Mouse (Mus musculus): Measurements from ENCODE around the gene Hacd2. TPM values are rescaled to one million over a fixed set of nuclear protein-coding genes. Genes with fewer than 3 reads are reported as not detected.

Gene Hacd2
- polyA plus RNA-seq, 1 experiment from 2014 or later = 60.8 TPM

GRCm38 (mm10) chr16:34984203-34985030 lies 37.8 kb upstream of the Hacd2 start:
- ATAC-seq (peak; percentile 42), DNase-seq (ENCODE audit: low spot score) (peak; percentile 7)
- Histone ChIP-seq H3K27me3 (replicated peaks; ENCODE audit: insufficient read depth, low read length) (no peaks in the 10 kb centered on the region), H3K4me2 (replicated peaks; ENCODE audit: low read depth, low read length) (no peak overlapping the region), H3K4me3 (ENCODE audit: low read depth, low read length) (no peak overlapping the region), H3K27ac (ENCODE audit: low read length) (no peak overlapping the region), H3K36me3 (ENCODE audit: insufficient read depth, low read length) (peaks cover 25% of the 10 kb centered on the region; the same call in 1 of the 2 replicates), H3K4me1 (ENCODE audit: insufficient read depth, low read depth, low read length) (no peaks in the 10 kb centered on the region), H3K9me3 (ENCODE audit: low read length) (no peaks in the 10 kb centered on the region), H3K9ac (replicated peaks; ENCODE audit: low read depth) (no peak overlapping the region)
- WGBS = 41% methylated on average over 11 of the region's 11 CpGs
- TF ChIP-seq CTCF (IDR thresholded peaks at IDR 0.05) (no peak), EP300 (IDR thresholded peaks at IDR 0.05) (no peak)

DNA sequence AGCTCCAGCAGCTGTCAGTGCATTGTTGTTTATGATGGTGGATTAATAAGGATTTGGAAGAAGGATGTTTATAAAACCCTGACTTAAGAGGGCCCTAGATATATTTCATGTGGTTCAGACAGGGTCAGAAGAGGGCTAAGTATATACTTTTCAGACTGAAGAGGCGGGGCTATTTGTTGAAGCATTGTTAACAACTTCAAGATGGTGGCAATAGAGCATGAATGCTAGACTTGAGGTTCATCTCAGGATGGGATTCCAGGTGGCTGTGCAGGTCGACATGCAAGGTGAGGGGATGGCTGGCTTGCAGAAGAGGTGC lies 37.2 kb upstream of the Hacd2 start:
- Histone ChIP-seq H3K4me1 (ENCODE audit: insufficient read depth, low read depth, low read length) (no peaks in the 10 kb centered on the region), H3K27me3 (replicated peaks; ENCODE audit: insufficient read depth, low read length) (no peaks in the 10 kb centered on the region), H3K4me2 (replicated peaks; ENCODE audit: low read depth, low read length) (no peak overlapping the region), H3K9ac (replicated peaks; ENCODE audit: low read depth) (no peak overlapping the region), H3K36me3 (ENCODE audit: insufficient read depth, low read length) (peaks cover 25% of the 10 kb centered on the region; the same call in 1 of the 2 replicates), H3K9me3 (ENCODE audit: low read length) (no peaks in the 10 kb centered on the region), H3K27ac (ENCODE audit: low read length) (no peak overlapping the region), H3K4me3 (ENCODE audit: low read depth, low read length) (no peak overlapping the region)
- DNase-seq (ENCODE audit: low spot score) = no peak
- ATAC-seq = no peak
- WGBS = 60% methylated on average over 2 of the region's 2 CpGs
- no peak for TF ChIP-seq CTCF (IDR thresholded peaks at IDR 0.05)
- no peak for TF ChIP-seq EP300 (IDR thresholded peaks at IDR 0.05)

- H3K4me3 ChIP-seq (ENCODE audit: low read depth, low read length) = no peak overlapping the region
- 89% methylated on average over 13 of the region's 13 CpGs for WGBS
- TF ChIP-seq CTCF (IDR thresholded peaks at IDR 0.05) = no peak
- TF ChIP-seq EP300 (IDR thresholded peaks at IDR 0.05) = no peak
- peaks cover 25% of the 10 kb centered on the region; the same call in 1 of the 2 replicates for H3K36me3 ChIP-seq (ENCODE audit: insufficient read depth, low read length)
- H3K4me1 ChIP-seq (ENCODE audit: insufficient read depth, low read depth, low read length) = no peaks in the 10 kb centered on the region
- no peaks in the 10 kb centered on the region for H3K9me3 ChIP-seq (ENCODE audit: low read length)
- H3K4me2 ChIP-seq (replicated peaks; ENCODE audit: low read depth, low read length) = no peak overlapping the region
- DNase-seq (ENCODE audit: low spot score) (no peak), ATAC-seq (no peak)
- no peak overlapping the region for H3K27ac ChIP-seq (ENCODE audit: low read length)
- H3K27me3 ChIP-seq (replicated peaks; ENCODE audit: insufficient read depth, low read length) = no peaks in the 10 kb centered on the region
- H3K9ac ChIP-seq (replicated peaks; ENCODE audit: low read depth) = no peak overlapping the region
Observed at GRCm38 (mm10) chr16:34986211-34986825, 35.9 kb upstream of the Hacd2 start.

DNA sequence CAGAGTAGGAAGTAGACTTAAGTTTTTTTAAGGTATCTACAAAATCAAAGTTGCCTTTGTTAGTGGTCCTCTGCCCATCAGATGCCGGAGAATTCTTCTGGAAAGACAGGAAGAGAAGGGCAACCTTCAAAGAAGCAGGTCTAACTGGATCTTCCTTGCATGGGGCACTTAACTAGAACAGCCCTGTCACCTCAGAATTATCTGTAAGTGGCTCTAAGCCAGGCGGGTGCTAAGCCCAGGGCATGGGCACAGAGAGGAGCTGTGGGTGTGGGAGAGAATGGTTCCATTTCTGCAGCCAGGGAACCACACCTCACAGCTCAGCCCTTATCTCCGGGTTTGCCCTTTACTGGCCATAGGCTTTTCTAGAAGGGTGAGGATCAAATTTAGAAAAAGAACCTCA lies 30.9 kb upstream of the Hacd2 start:
- TF ChIP-seq EP300 (IDR thresholded peaks at IDR 0.05) (no peak), CTCF (IDR thresholded peaks at IDR 0.05) (no peak)
- Histone ChIP-seq H3K4me3 (ENCODE audit: low read depth, low read length) (no peak overlapping the region), H3K27me3 (replicated peaks; ENCODE audit: insufficient read depth, low read length) (no peaks in the 10 kb centered on the region), H3K36me3 (ENCODE audit: insufficient read depth, low read length) (peaks cover 23% of the 10 kb centered on the region; the same call in 1 of the 2 replicates), H3K4me1 (ENCODE audit: insufficient read depth, low read depth, low read length) (peaks cover 3% of the 10 kb centered on the region; the same call in 1 of the 2 replicates), H3K9me3 (ENCODE audit: low read length) (no peaks in the 10 kb centered on the region), H3K27ac (ENCODE audit: low read length) (no peak overlapping the region), H3K4me2 (replicated peaks; ENCODE audit: low read depth, low read length) (no peak overlapping the region), H3K9ac (replicated peaks; ENCODE audit: low read depth) (no peak overlapping the region)
- ATAC-seq (no peak), DNase-seq (ENCODE audit: low spot score) (no peak)
- WGBS = 59% methylated on average over 3 of the region's 3 CpGs

GRCm38 (mm10) chr16:34992854-34993253 lies 29.4 kb upstream of the Hacd2 start:
- TF ChIP-seq EP300 (IDR thresholded peaks at IDR 0.05) (no peak), CTCF (IDR thresholded peaks at IDR 0.05) (no peak)
- 76% methylated on average over 5 of the region's 5 CpGs for WGBS
- Histone ChIP-seq H3K36me3 (ENCODE audit: insufficient read depth, low read length) (peaks cover 16% of the 10 kb centered on the region; the same call in 1 of the 2 replicates), H3K4me2 (replicated peaks; ENCODE audit: low read depth, low read length) (no peak overlapping the region), H3K27ac (ENCODE audit: low read length) (no peak overlapping the region), H3K9ac (replicated peaks; ENCODE audit: low read depth) (no peak overlapping the region), H3K4me1 (ENCODE audit: insufficient read depth, low read depth, low read length) (peaks cover 6% of the 10 kb centered on the region; the same call in 1 of the 2 replicates), H3K9me3 (ENCODE audit: low read length) (no peaks in the 10 kb centered on the region), H3K4me3 (ENCODE audit: low read depth, low read length) (no peak overlapping the region), H3K27me3 (replicated peaks; ENCODE audit: insufficient read depth, low read length) (no peaks in the 10 kb centered on the region)
- ATAC-seq (no peak), DNase-seq (ENCODE audit: low spot score) (no peak)

DNA sequence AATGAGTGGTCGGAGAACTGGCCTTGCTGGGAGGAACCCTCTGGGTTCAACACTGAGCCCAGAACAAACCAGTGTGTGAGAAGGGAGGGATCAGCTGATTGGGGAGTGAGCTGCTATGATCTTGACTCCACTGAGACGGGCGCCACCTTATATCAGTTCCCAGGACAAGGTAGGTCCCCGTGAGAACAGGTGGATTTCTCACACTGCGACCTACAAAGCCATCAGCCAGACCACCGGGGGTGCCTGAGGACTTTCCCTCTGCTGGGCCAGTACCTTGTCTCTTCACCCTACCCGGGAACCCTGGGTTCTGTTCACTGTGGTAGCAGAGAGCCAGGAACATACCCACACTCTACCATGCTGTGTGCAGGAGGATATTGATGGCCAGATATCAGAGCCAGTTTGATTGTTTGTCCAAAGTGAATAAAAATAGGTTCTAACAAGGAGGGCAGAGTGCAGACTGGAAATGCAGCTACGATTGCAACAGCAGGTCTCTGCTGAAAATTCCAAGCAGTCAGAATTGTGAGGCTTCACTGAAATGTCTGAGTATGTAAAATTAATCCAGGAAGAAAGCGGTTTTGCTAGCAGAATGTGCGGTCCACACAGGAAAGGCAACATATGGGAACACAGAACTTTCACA lies 28.4 kb upstream of the Hacd2 start:
- ATAC-seq (no peak), DNase-seq (ENCODE audit: low spot score) (no peak)
- H3K9me3 ChIP-seq (ENCODE audit: low read length) = no peaks in the 10 kb centered on the region
- H3K4me3 ChIP-seq (ENCODE audit: low read depth, low read length) = no peak overlapping the region
- H3K27ac ChIP-seq (ENCODE audit: low read length) = no peak overlapping the region; the same call in 1 of the 2 replicates
- peaks cover 8% of the 10 kb centered on the region; the same call in 1 of the 2 replicates for H3K36me3 ChIP-seq (ENCODE audit: insufficient read depth, low read length)
- WGBS = 80% methylated on average over 10 of the region's 10 CpGs
- H3K4me1 ChIP-seq (ENCODE audit: insufficient read depth, low read depth, low read length) = peaks cover 6% of the 10 kb centered on the region; the same call in 1 of the 2 replicates
- H3K27me3 ChIP-seq (replicated peaks; ENCODE audit: insufficient read depth, low read length) = no peaks in the 10 kb centered on the region
- no peak overlapping the region for H3K9ac ChIP-seq (replicated peaks; ENCODE audit: low read depth)
- TF ChIP-seq CTCF (IDR thresholded peaks at IDR 0.05) (no peak), EP300 (IDR thresholded peaks at IDR 0.05) (no peak)
- no peak overlapping the region for H3K4me2 ChIP-seq (replicated peaks; ENCODE audit: low read depth, low read length)
